ENCODE assay signal across 8 mouse cellular contexts in genomic region chr4:83485735-83486116, GRCm38 (mm10). TPM values are rescaled to one million over a fixed set of nuclear protein-coding genes. Genes with fewer than 3 reads are reported as not detected.
DNase-seq lines count a peak whose midpoint lies in the region; ATAC-seq lines count a peak whose summit lies in the region.

No protein-coding gene starts in this region.

- ATAC-seq in common myeloid progenitor, adult 5-6 weeks (replicated peaks; ENCODE audit: low read depth, poor library complexity, severe bottlenecking) = peak; percentile 88
- ATAC-seq in megakaryocyte progenitor cell, adult 5-6 weeks (replicated peaks; ENCODE audit: poor library complexity) = peak; percentile 87

- peak; percentile 92 for DNase-seq in ZHBTc4 (ENCODE audit: low read depth, low spot score)
- DNase-seq in gastrocnemius, adult 8-10 months (ENCODE audit: low spot score in 2 of 2) = peak; percentile 64 to 77
- peak; percentile 91 for DNase-seq in induced T-regulatory cell, adult 2 months (ENCODE audit: low read depth)
- peak; percentile 46 to 83 for DNase-seq in left cerebral cortex, adult 9 months (ENCODE audit: low spot score in 2 of 2)
- DNase-seq in right cerebral cortex, postnatal 14 days = peak; percentile 92
- peak; percentile 64 to 78 for DNase-seq in urinary bladder, postnatal 36 days (ENCODE audit: low spot score in 2 of 2)

RNA-seq across cellular contexts. Expression of gene Psip1, which starts 0.5 kb away (rescaled TPM):
- total RNA-seq in common myeloid progenitor, adult 5-6 weeks (2017) = 299 and 303 TPM in 2 replicates
- 10 to 100 TPM; 13.3 to 16.7 (median 15.2) TPM for total RNA-seq in gastrocnemius, adult 8-10 months (2022)
- 154 and 173 TPM in 2 replicates for total RNA-seq in megakaryocyte progenitor cell, adult 5-6 weeks (2015)
- 158 and 198 TPM in 2 replicates for total RNA-seq in megakaryocyte progenitor cell, adult 5-6 weeks (2017)

RNA-seq across cellular contexts. Expression of gene Ccdc171, which starts 39.6 kb away (rescaled TPM):
- total RNA-seq in common myeloid progenitor, adult 5-6 weeks (2017) = 21.4 and 22.6 TPM in 2 replicates
- total RNA-seq in gastrocnemius, adult 8-10 months (2022) = under 1 TPM; 0.29 to 0.61 (median 0.40) TPM
- total RNA-seq in megakaryocyte progenitor cell, adult 5-6 weeks (2015) = 3.4 and 5.9 TPM in 2 replicates
- 6.2 and 8.7 TPM in 2 replicates for total RNA-seq in megakaryocyte progenitor cell, adult 5-6 weeks (2017)

Comparison
In these comparisons a context has a peak if more than half of its experiments do, and no peak if none do; other contexts are left out.
1. Peak in every context shown above with its lines: DNase-seq and ATAC-seq.
2. RNA of gene Psip1, which starts 0.5 kb away (total RNA-seq): 299 to 303 TPM in common myeloid progenitor, adult 5-6 weeks and 154 to 198 TPM in megakaryocyte progenitor cell, adult 5-6 weeks; 13.3 to 16.7 TPM in gastrocnemius, adult 8-10 months; every median in the first group is over 4 times any median in the second.